Mouse (Mus musculus): Measurements from ENCODE around the gene Spint1. TPM values are rescaled to one million over a fixed set of nuclear protein-coding genes. Genes with fewer than 3 reads are reported as not detected.
A peak's percentile ranks its signal among the peaks of the same experiment; 100 is the strongest.

The Spint1 gene
- total and polyA plus RNA-seq, 3 experiments = 1.1 TPM; not detected in 2

DNA sequence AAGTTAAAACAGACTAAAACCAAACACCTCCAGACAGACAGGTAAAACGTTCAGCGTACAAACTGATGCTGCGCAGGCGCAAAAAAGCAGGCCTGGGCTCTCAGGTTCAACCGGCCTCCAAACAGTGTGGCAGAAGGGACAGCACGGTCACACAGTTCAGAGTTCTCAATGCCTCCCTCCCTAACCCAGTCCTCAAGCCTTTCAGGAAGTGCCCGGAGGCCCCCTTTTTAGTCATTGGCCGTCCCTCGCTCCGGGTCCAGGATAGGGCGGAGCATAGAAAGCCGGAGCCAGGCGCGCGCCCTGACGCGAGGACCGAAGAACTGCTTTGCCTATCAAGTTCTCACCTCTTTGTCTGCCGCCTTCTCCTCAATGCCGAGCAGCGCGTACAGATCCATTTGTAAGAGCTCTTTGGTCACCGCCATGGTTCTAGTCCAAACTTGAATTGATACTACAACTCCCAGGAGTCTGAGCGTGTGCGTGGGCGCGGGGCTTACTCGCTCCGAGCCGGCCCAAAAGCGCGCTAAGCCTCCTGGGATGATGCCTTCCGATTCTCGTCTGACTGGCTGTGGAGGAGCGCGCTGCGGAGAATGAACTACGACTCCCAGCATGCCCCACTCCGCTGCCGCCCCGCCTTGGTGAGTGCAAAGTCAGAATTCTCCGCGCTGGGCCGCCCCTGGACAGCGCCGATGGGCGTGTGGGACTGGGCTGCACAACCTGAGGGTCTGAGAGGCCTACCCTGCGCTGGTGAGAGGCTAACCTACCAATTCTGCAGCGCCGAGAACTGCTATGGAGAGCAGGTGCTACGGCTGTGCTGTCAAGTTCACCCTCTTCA, 28.6 kb upstream of the Spint1 start, which contains the start of the genes Zfyve19 and Dnajc17:
Zfyve19 (plus strand) TSS at position 274 of the 832 bp plus-strand sequence.
Dnajc17 (minus strand) TSS at position 452 of the 832 bp plus-strand sequence.
- no peaks in the 10 kb centered on the region for H3K27me3 ChIP-seq (ENCODE audit: control insufficient read depth, insufficient read depth, low read length)
- H3K36me3 ChIP-seq (ENCODE audit: control insufficient read depth, insufficient read depth, low read length) = no peaks in the 10 kb centered on the region
- peak within 1 kb of the TSS; percentile 96 for H3K27ac ChIP-seq
- DNase-seq = peak; percentile 93 to 97
- peak within 1 kb of the TSS; percentile 84 for H3K4me3 ChIP-seq
- H3K79me2 ChIP-seq (replicated peaks; ENCODE audit: control insufficient read depth, insufficient read depth, low read length) = no peaks in the 10 kb centered on the region
- no peak for TF ChIP-seq CTCF (IDR thresholded peaks at IDR 0.05)
- no peak for TF ChIP-seq EP300 (IDR thresholded peaks at IDR 0.05; ENCODE audit: insufficient read depth, low read depth, low read length)
- peak; percentile 84 for TF ChIP-seq POLR2A (IDR thresholded peaks at IDR 0.05; ENCODE audit: insufficient read depth, low read depth, low read length)
- peaks cover 5% of the 10 kb centered on the region for H3K4me1 ChIP-seq (ENCODE audit: control insufficient read depth, insufficient read depth, low read length)
- intact Hi-C loops (cut with DNase I) = no loop called here
- WGBS = under 1% methylated on average over 51 of the region's 51 CpGs
- H3K9ac ChIP-seq (ENCODE audit: low read depth, low read length) = peak within 1 kb of the TSS; percentile 82

DNA sequence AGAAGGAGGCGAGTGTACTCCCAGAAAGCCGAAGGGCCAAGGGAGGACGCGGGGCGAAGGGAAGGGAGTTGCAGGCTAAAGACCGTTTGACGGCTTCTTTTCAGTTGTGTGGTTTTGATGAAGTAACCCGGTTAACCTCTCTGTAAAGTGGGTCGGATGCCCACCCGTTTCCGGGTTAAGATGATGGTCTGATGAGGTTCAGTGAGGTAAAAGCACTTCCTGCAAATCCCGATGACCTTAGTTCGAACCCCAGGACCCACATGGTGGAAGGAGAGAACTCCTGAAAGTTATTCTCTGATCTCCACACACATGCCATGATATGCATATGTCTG, 28.0 kb upstream of the Spint1 start:
- TF ChIP-seq CTCF (IDR thresholded peaks at IDR 0.05) = no peak
- no peak for TF ChIP-seq EP300 (IDR thresholded peaks at IDR 0.05; ENCODE audit: insufficient read depth, low read depth, low read length)
- TF ChIP-seq POLR2A (IDR thresholded peaks at IDR 0.05; ENCODE audit: insufficient read depth, low read depth, low read length) = no peak
- peaks cover 3% of the 10 kb centered on the region for H3K4me1 ChIP-seq (ENCODE audit: control insufficient read depth, insufficient read depth, low read length)
- DNase-seq = no peak
- no peaks in the 10 kb centered on the region for H3K36me3 ChIP-seq (ENCODE audit: control insufficient read depth, insufficient read depth, low read length)
- H3K79me2 ChIP-seq (replicated peaks; ENCODE audit: control insufficient read depth, insufficient read depth, low read length) = no peaks in the 10 kb centered on the region
- H3K27ac ChIP-seq = peak overlapping the region; percentile 73
- WGBS = under 1% methylated on average over 13 of the region's 13 CpGs
- H3K9ac ChIP-seq (ENCODE audit: low read depth, low read length) = peak overlapping the region; percentile 82
- H3K4me3 ChIP-seq = peak overlapping the region; percentile 84
- H3K27me3 ChIP-seq (ENCODE audit: control insufficient read depth, insufficient read depth, low read length) = no peaks in the 10 kb centered on the region
- intact Hi-C loops (cut with DNase I) = no loop called here

DNA sequence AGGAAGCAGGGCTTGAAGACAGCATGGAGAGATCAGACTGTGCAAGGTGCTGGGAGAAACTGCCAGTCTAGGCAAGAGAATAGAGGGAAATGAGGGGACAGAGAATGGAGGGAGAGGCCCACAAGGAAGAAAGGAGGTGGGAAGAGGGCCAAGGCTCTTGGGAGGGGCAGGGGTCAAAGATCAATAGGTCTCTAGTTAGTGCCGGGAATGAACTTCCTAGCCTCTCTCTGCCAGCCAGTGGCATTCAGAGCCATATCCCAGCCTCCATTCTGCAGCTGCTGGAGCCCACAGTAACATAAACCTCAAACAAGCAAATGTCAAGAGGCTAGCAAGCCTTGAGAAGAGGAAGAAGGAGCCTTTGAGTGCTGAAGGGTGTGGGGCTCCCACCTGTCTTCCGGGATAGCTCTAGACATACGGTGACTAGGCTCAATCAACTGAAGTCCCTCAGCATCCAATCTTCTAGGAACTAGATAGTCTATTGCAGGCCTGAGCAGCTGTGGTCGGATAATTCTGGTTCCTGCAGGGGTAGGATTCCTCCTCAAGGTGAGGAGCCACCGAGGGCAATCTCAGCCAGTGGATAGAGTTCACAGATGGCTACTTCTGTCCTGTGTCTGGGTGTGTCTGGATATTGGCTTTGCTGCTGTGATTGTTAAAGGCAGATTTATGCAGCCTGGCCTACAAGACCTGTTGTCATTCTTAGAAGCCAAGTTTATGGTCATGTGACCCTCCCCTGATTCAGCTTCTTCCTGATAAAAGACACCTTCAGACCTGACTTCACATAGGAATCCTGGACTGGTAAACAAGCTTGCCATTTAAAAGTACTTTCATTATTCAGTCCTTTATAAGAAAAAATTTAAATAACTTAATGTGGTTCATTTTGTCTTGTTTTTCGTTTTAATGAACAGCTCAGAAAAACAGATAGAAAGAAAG, 7.1 kb upstream of the Spint1 start, which contains the start of gene Ppp1r14d:
Ppp1r14d (minus strand) TSS at position 132 of the 930 bp plus-strand sequence.
- intact Hi-C loops (cut with DNase I) = no loop called here
- Histone ChIP-seq H3K36me3 (ENCODE audit: control insufficient read depth, insufficient read depth, low read length) (no peaks in the 10 kb centered on the region), H3K27me3 (ENCODE audit: control insufficient read depth, insufficient read depth, low read length) (no peaks in the 10 kb centered on the region), H3K4me1 (ENCODE audit: control insufficient read depth, insufficient read depth, low read length) (no peaks in the 10 kb centered on the region), H3K27ac (no peak within 1 kb of the TSS), H3K79me2 (replicated peaks; ENCODE audit: control insufficient read depth, insufficient read depth, low read length) (no peaks in the 10 kb centered on the region), H3K4me3 (no peak within 1 kb of the TSS), H3K9ac (ENCODE audit: low read depth, low read length) (no peak within 1 kb of the TSS)
- TF ChIP-seq EP300 (IDR thresholded peaks at IDR 0.05; ENCODE audit: insufficient read depth, low read depth, low read length) (no peak), POLR2A (IDR thresholded peaks at IDR 0.05; ENCODE audit: insufficient read depth, low read depth, low read length) (no peak), CTCF (IDR thresholded peaks at IDR 0.05) (no peak)
- 70% methylated on average over 6 of the region's 6 CpGs for WGBS
- DNase-seq = no peak

DNA sequence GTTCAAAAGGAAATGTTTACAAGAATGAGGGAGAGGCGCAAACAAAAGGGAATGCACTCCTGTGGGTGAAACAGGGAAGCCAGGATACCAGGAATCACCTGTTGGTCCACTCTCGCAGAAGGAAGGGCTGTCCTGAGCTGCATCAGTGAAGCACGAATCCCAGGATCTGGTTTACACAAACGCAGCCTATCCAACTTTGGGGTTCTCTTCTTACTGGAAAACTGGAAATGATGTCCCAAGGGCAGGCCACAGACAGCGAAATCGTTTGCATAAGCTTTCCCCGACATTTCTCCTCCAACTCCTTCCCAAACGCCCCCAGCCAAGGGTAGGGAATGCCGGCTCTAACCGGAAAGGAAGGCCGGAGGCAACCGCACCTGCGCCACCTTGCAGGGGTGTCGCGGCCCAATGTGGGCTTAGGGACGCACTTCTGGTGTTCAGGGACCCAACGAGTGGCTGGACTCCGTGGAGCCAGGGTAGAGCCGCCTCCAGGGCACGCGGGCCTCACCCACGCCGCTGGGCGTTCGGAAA, 416 bp upstream of the Spint1 start:
- intact Hi-C loops (cut with DNase I) = no loop called here
- TF ChIP-seq POLR2A (IDR thresholded peaks at IDR 0.05; ENCODE audit: insufficient read depth, low read depth, low read length) (no peak), CTCF (IDR thresholded peaks at IDR 0.05) (no peak), EP300 (IDR thresholded peaks at IDR 0.05; ENCODE audit: insufficient read depth, low read depth, low read length) (no peak)
- Histone ChIP-seq H3K27me3 (ENCODE audit: control insufficient read depth, insufficient read depth, low read length) (peaks cover 11% of the 10 kb centered on the region), H3K9ac (ENCODE audit: low read depth, low read length) (no peak overlapping the region), H3K4me1 (ENCODE audit: control insufficient read depth, insufficient read depth, low read length) (no peaks in the 10 kb centered on the region), H3K36me3 (ENCODE audit: control insufficient read depth, insufficient read depth, low read length) (no peaks in the 10 kb centered on the region), H3K79me2 (replicated peaks; ENCODE audit: control insufficient read depth, insufficient read depth, low read length) (no peaks in the 10 kb centered on the region), H3K4me3 (peak overlapping the region; percentile 40), H3K27ac (no peak overlapping the region)
- 19% methylated on average over 25 of the region's 25 CpGs for WGBS
- DNase-seq = no peak

DNA sequence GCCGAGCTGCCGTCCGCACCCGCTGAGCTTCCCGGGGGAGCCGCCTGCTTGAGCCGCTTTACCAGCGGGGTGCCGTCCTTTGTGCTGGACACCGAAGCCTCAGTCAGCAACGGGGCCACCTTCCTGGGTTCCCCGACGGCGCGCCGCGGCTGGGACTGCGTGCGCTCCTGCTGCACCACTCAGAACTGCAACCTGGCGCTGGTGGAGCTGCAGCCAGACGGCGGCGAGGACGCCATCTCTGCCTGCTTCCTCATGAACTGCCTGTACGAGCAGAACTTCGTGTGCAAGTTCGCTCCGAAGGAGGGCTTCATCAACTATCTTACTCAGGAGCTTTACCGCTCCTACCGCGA, 684 bp downstream of the Spint1 start:
- intact Hi-C loops (cut with DNase I) = no loop called here
- no peaks in the 10 kb centered on the region for H3K36me3 ChIP-seq (ENCODE audit: control insufficient read depth, insufficient read depth, low read length)
- TF ChIP-seq CTCF (IDR thresholded peaks at IDR 0.05) = no peak
- no peak for TF ChIP-seq EP300 (IDR thresholded peaks at IDR 0.05; ENCODE audit: insufficient read depth, low read depth, low read length)
- no peak for TF ChIP-seq POLR2A (IDR thresholded peaks at IDR 0.05; ENCODE audit: insufficient read depth, low read depth, low read length)
- no peak overlapping the region for H3K9ac ChIP-seq (ENCODE audit: low read depth, low read length)
- no peak overlapping the region for H3K27ac ChIP-seq
- WGBS = 8% methylated on average over 31 of the region's 31 CpGs
- no peaks in the 10 kb centered on the region for H3K4me1 ChIP-seq (ENCODE audit: control insufficient read depth, insufficient read depth, low read length)
- H3K27me3 ChIP-seq (ENCODE audit: control insufficient read depth, insufficient read depth, low read length) = peaks cover 11% of the 10 kb centered on the region
- peak overlapping the region; percentile 40; the same call in 1 of the 2 replicates for H3K4me3 ChIP-seq
- no peak for DNase-seq
- no peaks in the 10 kb centered on the region for H3K79me2 ChIP-seq (replicated peaks; ENCODE audit: control insufficient read depth, insufficient read depth, low read length)

Measured in heart, adult 2 months (tissue).